Mouse (Mus musculus): Measurements from ENCODE around the gene Kpna1.
"Not testable (repeated sequence)": the region's sequence is repeated elsewhere in the genome, so short reads cannot be mapped to it uniquely, and the experiment has no call there.

Kpna1 gene

GRCm38 (mm10) chr16:35978450-35978849 lies at the start of gene Kpna1:
Kpna1 (plus strand) TSS chr16:35978750.
- DNase-seq (ENCODE audit: low spot score in 2 of 2): not testable (repeated sequence)

- DNase-seq (ENCODE audit: low spot score in 2 of 2): no peak
Measured at GRCm38 (mm10) chr16:35932179-35933055, 46.1 kb upstream of the Kpna1 start.

- no peak for DNase-seq (ENCODE audit: low spot score in 2 of 2)
Measured at GRCm38 (mm10) chr16:35933181-35933580, 45.4 kb upstream of the Kpna1 start.

GRCm38 (mm10) chr16:35938211-35939151 lies 40.1 kb upstream of the Kpna1 start, which contains the start of the genes Parp9 and Dtx3l:
Parp9 (plus strand) TSS chr16:35938470.
Dtx3l (minus strand) TSS chr16:35939151.
- peak; percentile 47 to 62 for DNase-seq (ENCODE audit: low spot score in 2 of 2)

- no peak for DNase-seq (ENCODE audit: low spot score in 2 of 2)
Measured at GRCm38 (mm10) chr16:35939261-35939660, 39.3 kb upstream of the Kpna1 start.

GRCm38 (mm10) chr16:35939690-35940089 lies 38.9 kb upstream of the Kpna1 start:
- DNase-seq (ENCODE audit: low spot score in 2 of 2): peak; percentile 76 to 83

GRCm38 (mm10) chr16:35941382-35941781 lies 37.2 kb upstream of the Kpna1 start:
- peak in 1 of 2 experiments; percentile 31 for DNase-seq (ENCODE audit: low spot score in 2 of 2)

GRCm38 (mm10) chr16:35949264-35949663 lies 29.3 kb upstream of the Kpna1 start:
- no peak for DNase-seq (ENCODE audit: low spot score in 2 of 2)

GRCm38 (mm10) chr16:35951216-35951615 lies 27.3 kb upstream of the Kpna1 start:
- no peak for DNase-seq (ENCODE audit: low spot score in 2 of 2)

GRCm38 (mm10) chr16:35952628-35953130 lies 25.9 kb upstream of the Kpna1 start:
- DNase-seq (ENCODE audit: low spot score in 2 of 2): no peak

GRCm38 (mm10) chr16:35965991-35966390 lies 12.6 kb upstream of the Kpna1 start:
- not testable (repeated sequence) for DNase-seq (ENCODE audit: low spot score in 2 of 2)

GRCm38 (mm10) chr16:35966411-35967115 lies 12.0 kb upstream of the Kpna1 start:
- DNase-seq (ENCODE audit: low spot score in 2 of 2): no peak

- DNase-seq (ENCODE audit: low spot score in 2 of 2): no peak
Measured at GRCm38 (mm10) chr16:35967319-35967718, 11.2 kb upstream of the Kpna1 start.

- DNase-seq (ENCODE audit: low spot score in 2 of 2): no peak
Measured at GRCm38 (mm10) chr16:35968149-35968548, 10.4 kb upstream of the Kpna1 start.

GRCm38 (mm10) chr16:35974021-35974420 lies 4.5 kb upstream of the Kpna1 start:
- DNase-seq (ENCODE audit: low spot score in 2 of 2): no peak

- DNase-seq (ENCODE audit: low spot score in 2 of 2): peak; percentile 100
Measured at GRCm38 (mm10) chr16:35981363-35981821, 2.8 kb downstream of the Kpna1 start.

GRCm38 (mm10) chr16:35982506-35982901 lies 4.0 kb downstream of the Kpna1 start:
- DNase-seq (ENCODE audit: low spot score in 2 of 2): no peak

- DNase-seq (ENCODE audit: low spot score in 2 of 2): peak; percentile 85 to 88
Measured at GRCm38 (mm10) chr16:35982902-35983516, 4.5 kb downstream of the Kpna1 start.

- DNase-seq (ENCODE audit: low spot score in 2 of 2): peak; percentile 37 to 50
Measured at GRCm38 (mm10) chr16:35983517-35984101, 5.1 kb downstream of the Kpna1 start.

GRCm38 (mm10) chr16:35984471-35984870 lies 5.9 kb downstream of the Kpna1 start:
- no peak for DNase-seq (ENCODE audit: low spot score in 2 of 2)
